Mouse (Mus musculus) cerebellum, adult 2 months (tissue): ENCODE data around the gene Xpo4.

Experiments used
- CTCF ChIP-seq: fragments of 200-500 bp; IDR thresholded peaks from 2 replicates; pipeline ENCODE4 v1.5.1; 2011; ENCODE audit warnings: low read depth, mild to moderate bottlenecking, control low read depth, low read length, moderate library complexity, borderline replicate concordance; ENCODE audit not compliant: insufficient read depth
- POLR2A ChIP-seq: fragments of 200-500 bp; IDR thresholded peaks from 2 replicates; pipeline ENCODE4 v1.6.1; 2011; ENCODE audit warnings: low read length, control low read depth, borderline replicate concordance; ENCODE audit not compliant: insufficient read depth

- TF ChIP-seq CTCF = no peak
- TF ChIP-seq POLR2A = no peak
Measured at GRCm38 (mm10) chr14:57606663-57607365, 58.4 kb downstream of the Xpo4 start.
